Mouse (Mus musculus) kidney, adult 8-10 months (tissue): Measurements from ENCODE around the gene Zg16.
A peak's percentile ranks its signal among the peaks of the same experiment; 100 is the strongest.

Experiments
- DNase-seq, 2 experiments: peaks; one replicate each; pipeline ENCODE4 v3.0.0; 2022

Zg16 gene

DNA sequence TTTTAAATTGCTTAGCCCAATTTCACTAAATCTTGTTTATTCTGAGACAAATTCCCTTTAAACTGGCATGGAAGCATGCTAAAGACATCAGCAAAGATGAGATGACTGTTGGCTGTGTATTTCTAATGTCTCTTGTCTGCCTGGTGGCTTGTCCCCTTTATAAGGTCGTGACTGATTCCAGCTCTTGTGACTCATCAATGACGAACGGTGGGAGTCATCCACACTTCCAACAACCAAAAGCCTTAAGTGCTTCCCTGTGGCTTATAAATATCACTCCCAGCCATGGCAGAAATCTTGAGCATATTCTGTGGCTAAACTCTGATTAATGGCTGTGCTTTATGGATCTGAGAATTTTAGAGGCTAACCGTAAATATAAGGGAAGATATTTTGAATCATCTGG, 20.8 kb downstream of the Zg16 start:
- DNase-seq: no peak

DNA sequence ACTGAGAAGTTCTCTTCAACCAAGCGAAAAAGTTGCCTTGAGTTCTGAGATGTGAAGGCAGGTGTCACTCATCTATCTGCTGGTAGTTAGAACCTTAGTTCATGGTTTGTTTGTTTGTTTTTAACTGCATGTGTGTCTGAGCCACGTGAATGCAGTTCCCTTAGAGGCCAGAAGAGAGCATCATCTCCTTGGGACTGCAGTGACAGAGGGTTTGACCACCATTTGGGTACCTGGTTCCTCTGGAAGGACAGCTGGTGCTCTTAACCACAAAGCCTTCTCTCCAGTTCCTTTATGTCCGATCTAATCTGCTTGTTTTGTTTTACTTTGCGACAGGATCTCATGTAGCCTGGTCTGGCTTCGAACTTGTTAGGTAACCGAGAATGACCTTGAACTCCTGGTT, 21.6 kb downstream of the Zg16 start:
- DNase-seq: no peak

DNA sequence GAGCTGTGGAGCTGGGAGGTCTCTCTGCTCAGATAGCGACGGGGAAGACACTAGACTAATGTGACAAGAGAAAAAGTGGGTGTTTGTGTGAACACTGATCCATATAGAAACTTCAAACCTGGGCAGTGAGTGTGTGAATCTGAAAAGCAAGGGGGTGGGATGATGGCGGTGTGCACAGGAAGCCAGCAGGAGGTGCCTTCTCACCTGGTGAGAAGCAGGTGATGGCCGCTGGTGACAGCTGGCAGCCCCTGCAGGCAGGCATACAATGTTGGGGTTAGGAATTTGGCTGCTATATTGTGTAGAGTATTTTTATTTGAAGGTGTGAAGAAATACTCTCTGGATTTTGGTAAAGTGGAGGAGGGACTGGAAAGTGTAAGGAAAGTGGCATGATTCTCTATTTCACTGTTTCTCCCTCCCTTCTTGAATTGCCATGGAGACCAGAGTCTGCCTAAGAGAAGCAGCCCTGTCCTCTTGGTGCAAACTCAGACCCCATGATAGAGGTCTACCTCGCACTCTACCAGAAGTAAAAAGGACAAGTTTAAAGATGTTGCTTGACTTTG, 32.0 kb downstream of the Zg16 start:
- no peak for DNase-seq

DNA sequence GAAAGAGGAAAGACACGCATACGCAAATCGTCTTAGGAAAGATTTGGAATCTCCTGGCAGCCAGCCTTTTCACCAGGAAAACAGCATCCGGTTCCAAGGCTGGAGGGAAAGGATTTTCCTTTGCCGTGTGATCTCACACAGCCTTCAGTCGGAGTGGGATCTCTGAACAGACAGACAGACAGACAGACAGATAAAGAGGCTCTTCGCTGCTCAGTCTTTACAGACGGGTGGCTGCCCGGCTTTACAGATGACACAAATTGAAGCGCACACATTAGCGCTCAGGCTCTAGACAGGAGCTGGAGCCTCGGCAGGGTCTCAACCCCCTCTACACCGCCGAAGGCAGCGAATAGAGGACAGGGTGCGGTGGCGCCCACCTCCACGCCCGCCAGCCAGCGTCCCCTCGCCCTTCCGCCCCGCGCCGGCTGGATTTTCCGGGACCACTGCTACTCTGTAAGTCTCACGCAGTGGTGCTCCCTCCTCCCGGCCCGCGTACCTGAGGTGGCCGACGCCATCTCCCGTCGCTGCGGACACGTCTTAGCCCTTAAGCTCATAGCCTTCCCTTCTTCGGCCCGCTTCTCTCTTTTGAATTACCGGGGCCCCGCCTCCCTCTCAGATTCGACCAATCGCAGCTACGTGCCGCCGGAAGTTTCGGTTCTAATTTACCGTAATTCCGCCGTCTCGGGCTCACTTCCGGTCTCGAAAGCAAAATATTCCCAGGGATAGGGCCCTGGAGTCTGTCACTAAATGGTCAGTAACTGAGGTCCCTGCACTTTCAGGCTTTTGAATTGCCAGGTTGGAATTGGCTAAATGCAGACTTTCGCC, 45.1 kb downstream of the Zg16 start, which contains the start of gene Kif22:
TSS of gene Kif22 (minus strand) at position 621 of the 822 bp plus-strand sequence.
- peak; percentile 86 to 94 for DNase-seq

DNA sequence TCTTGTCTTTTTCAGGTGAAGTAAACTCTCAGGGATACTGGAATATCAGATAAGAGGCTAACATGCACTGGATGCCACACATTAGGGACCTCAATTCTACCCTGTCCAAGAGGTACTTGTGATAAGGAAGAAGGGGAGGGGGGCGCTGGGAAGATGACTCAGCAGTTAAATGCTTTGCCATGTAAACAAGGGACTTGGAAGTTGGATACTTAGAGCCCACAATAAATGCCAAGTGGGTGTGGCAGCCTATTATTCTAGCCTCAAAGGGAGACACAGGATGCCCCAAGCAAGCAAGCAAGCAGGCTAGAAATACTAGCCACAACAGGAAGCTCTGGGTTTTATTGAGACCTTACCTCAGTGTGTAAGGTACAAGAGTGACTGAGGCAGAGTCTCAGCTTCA, 55.9 kb downstream of the Zg16 start:
- no peak for DNase-seq

DNA sequence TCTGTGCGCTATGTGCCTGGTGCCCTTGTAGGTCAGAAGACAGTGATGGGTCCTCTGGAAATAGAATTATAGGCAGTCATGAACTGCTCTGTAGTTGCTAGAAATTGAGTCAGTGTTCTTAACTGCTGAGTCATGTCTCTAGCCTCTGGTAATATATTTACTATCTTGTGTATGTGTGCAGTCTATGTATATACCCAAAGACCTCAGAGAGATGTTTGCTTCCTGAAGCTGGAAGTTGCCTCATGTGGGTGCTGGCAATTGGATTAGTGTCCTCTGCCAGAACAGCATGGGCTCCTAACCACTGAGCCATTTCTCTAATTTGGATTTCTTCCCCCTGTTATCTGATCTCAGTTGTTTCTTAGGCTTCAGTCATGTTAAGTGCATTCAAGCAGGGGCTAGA, 57.0 kb downstream of the Zg16 start:
- no peak for DNase-seq

DNA sequence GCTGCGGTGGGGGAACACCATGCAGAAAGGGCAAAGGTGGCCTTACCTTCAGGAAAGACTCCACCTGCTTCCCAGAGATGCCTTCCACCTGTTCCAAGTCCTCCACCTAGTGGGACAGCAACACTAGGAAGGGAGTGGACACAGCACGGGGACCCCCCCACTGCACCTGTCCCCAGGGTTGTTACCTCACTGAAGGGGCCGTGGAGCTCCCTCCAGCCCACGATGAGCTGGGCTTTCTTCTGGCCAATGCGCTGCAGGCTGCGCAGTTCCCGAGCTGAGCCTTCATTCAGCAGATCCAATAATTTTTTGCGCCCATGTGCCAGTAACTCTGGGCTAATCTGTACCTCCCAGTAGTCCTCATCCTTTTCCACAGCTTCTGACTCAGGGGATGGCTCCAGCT, 59.2 kb downstream of the Zg16 start:
- DNase-seq: no peak

DNA sequence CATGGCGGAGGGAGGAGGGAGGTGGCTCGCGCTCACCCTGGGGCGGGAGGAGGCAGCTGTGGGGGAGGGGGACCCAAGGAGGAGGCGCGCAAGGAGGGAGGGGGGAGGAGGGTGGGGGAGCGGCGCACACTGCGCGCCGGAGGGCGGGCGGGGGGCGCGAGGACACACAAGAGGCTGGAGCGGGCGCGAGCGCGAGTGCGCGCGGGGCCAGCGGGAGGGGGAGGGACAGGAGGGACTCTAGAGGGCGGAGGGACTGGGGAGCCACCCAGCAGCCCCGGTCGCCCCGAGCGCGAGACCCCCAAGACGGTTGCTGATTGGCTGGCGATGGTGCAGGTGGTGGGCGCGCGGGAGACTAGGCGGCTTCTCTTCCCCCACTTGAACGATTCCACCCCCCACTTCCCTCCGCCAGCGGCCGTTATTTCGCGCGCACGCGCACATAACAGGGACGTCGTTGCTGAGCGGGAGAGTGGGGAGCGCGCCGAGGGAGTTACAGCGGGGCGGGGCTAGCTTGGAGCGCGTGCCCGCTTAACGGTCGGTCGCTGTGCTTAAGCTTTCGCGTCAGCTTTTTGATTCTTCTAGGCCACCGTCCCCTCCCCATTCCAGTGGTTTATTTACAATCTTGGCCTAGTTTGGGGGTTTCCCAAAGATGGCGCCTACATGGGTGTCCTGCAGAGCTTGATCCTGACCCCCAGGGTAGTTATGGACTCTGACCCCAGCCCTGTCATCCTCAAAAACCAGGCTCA, 60.0 kb downstream of the Zg16 start, which contains the start of gene Maz:
TSS of gene Maz (minus strand) at position 54 of the 743 bp plus-strand sequence.
- peak; percentile 99 to 100 for DNase-seq

DNA sequence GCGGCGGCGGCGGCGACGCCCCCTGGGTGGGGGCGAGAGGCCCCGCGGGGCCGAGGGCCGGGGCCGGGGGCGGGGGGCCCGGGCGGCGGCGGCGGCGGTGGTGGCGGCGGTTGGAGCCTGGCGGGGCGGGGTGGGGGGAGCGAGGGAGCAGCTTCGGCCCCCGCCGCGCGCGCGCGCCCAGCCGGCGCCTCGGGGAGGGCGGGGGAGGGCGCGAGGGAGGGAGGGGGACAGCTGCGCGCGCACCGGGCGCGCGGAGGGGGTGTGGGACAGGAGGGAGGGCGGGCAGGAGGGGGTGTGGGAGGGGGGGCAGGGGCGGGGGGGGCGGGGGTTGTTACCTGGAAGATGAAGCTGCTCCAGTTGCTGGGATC, 60.5 kb downstream of the Zg16 start:
- no peak for DNase-seq

DNA sequence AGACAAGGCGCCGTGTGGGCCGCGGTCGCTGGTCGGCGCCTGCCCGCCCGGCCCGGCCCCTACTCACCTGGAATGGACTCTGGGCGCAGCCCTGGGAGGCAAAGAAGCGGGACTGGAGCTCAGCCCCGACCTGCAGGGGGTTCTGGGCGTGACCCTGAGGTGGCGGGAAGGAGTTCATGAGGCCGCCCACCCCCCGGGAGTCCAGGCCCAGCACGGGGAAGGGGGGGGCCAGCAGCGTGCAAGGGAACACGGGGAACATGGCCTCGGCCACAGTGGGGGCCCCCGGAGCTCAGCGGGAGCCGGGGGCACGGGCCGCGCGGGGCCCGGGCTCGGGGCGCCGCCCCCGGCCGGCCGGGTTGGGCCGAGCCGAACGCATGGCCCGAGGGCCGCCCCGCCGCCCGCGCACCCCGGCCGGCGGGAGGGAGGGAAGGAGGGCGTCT, 60.9 kb downstream of the Zg16 start:
- DNase-seq: peak; percentile 74 to 78

DNA sequence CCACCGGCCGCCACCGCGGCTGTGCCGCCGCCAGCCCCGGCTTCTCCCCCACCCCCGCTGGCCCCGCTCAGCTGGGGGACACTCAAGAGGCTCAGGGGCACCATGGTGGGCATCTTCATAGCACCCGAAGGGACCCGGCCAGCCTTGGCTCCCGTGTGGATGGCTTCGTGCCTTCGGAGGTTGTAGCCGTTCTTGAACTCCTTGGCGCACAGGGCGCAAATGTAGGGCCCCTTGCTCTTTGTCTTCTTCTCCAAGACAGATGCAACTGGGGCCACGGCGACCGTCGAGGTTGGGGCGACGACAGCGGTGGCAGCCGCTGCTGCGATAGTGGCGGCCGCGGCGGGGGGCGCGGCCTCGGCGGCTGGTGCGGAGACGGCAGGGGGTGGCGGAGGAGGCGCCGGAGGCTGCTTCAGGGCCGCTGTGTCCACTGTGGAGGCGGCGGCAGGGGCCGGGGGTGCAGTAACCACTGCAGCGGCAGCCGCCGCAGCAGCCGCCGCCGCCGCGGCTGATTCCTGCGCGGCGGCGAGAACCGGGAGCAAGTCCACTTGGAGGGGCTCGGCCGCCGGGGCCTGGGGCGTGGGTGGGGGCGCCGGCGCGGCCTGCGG, 61.5 kb downstream of the Zg16 start:
- DNase-seq: no peak

DNA sequence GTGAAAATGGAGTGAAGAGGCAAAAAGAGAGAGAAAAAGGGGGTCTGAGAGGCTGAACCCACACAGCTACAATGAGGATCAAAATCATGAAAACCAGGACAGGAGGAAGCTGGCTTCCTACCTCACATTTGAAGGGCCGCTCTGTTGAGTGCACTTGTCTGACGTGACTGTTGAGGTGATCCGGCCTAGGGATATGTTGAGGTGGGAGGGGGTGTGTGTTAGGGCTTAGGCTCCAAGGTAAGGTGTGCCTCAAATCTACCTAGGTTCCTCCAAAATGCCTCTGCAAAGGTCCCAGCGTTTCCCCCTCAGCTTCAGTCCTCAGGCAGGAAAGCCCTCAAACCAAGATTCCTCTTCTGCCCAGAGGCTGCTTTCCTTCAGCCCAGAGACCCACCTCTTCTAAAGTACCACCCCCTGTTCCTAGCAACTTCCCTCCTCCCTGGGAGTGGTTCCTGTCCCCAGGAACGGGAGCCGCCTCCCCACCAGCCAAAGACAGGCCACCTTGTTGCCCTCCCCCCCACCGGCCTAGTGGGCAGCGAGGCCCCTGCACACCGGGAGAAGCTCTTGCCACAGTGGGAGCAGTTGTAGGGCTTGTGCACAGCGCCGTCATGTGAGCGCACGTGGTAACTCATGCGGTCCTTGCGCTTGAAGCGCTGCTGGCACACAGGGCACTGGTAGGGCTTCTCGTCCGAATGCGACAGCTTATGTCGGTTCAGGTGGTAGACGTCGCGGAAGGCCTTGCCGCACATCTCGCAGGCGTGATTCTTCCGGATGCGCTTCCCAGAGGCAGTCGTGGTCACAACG, 62.2 kb downstream of the Zg16 start:
- DNase-seq: peak; percentile 85 to 87

DNA sequence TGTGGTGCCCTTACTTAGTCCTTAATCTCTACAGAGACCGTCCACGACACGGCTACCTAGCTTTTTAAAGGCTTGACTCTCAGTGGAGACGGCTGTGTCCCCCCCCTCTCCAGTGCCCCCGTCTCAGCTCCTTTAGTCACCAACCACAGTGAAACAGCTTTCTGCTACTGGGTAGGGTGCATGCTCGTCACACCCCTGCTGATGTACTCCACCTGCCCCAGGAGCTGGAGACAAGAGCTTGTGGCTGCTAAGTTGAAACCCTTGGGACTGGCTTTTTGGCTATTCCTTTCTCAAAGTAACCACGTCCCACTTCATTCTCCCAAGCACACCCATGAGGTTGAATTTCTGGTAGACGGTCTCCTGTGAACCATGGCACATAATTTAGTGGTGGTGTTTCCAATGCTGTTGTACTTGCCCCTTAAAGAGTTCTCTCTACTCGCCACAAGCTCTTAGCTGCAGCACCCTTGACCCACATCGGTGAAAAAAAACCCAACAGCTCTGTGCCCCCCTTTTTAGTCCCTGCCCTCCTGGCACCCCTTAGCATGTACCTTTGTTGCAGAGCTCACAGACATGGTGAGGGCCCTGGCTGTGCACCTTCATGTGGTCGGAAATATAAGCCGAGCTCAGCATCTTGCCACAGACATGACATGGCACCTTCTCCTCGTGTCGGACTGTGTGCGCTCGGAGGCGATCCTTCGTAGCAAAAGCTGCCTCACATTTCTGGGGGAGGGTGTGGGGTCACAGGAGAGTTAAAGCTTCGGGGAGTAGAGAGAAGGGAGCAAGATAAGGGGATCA, 63.0 kb downstream of the Zg16 start:
- no peak for DNase-seq

DNA sequence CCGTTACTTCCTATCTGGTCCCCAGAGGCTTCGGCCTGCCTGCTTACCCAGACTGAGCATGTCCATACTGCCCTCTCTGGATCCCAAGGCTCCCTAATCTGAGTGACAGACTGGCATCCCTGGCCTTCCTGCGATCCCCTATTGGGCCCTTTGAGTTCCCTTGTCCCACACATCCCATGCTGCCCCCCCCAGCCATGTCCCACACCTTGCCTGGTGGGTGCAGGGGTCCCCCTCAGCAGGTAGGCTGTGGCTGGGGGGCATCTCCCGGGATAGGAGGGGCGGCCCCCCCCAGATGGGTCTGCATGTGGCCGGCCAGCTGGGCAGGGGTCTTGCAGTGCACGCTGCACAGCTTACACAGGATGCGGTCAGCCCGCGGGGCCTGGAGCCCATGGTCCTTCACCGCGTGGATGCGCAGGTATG, 63.8 kb downstream of the Zg16 start:
- no peak for DNase-seq

DNA sequence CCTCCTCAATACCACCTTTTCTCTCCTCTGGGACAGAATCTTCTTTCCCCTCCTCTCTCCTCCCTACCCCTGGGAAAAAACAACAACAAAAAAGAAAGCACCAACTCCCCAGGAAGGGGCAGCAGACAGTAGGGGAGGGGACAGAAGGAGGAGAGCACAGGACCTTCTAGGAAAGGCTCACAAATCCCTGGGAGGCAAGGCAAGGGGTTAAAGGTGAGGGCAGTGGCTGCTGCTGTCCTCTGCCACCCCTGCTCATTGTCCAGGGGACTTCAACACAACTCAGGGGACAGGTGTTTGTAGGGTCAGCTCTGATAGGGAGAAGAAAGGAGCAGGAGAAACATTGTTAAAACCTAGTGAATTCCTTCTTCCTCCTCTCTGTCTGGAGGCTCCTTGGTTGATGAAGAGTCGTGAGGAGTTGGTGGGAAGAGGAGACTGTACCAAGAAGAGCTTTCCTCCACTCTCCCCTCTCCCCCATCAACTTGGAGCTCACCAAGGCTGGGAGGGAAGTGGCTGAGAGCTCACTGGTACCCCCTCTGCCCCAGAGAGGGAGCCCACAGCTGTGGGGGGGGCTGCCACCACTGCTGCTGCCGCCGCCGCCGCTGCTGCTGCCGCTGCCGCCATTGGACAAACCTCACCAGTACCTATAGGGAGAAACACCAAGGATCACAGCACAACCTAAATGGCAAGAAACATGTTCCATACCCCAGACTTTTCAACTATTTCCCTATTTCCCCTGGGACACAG, 64.4 kb downstream of the Zg16 start:
- no peak for DNase-seq

DNA sequence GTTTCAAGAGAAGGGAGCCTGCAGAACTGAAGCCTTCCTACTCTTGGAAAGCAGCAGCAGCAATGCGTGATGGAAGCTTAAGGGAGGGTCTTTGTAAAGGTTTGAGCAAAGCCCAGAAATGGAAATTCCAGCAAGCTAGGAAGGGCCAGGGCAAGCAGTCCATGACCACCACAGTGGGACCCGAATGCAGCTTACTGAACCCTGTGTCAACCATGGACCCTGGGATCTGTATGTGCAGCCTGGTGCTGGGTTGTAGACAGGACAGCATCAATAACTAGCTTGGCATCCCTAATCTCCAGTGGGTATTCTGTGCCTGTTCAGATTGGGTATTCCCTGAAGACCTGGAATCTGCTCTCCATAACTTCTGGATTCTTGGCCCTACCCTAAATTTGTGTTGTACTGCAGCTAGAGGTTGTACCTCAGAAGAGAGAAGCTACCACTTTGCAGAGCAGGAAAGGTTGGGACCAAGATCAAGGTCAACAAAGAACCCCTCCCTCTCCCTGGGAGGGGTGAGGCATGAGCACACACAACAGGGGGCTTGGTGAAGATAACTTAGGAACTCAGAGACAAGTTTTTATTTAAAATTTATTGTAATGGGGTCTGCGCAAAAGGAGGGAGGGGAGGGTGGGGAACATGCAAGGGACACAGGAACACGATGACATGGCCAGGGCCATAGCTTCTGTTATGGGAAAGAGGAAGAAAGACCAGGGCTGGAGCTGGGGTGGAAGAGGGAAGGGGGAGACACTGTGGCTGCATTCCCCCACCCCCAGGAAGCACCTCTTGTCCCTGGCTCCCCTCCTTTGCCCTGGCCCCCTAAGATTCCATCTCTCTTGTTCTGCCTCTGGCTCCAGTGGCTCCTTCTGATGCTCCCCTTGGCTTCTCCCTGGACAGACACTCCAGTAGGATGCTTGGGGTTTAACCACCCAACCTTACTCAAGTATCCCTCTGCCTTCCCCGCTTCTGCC, 65.3 kb downstream of the Zg16 start:
- no peak for DNase-seq

DNA sequence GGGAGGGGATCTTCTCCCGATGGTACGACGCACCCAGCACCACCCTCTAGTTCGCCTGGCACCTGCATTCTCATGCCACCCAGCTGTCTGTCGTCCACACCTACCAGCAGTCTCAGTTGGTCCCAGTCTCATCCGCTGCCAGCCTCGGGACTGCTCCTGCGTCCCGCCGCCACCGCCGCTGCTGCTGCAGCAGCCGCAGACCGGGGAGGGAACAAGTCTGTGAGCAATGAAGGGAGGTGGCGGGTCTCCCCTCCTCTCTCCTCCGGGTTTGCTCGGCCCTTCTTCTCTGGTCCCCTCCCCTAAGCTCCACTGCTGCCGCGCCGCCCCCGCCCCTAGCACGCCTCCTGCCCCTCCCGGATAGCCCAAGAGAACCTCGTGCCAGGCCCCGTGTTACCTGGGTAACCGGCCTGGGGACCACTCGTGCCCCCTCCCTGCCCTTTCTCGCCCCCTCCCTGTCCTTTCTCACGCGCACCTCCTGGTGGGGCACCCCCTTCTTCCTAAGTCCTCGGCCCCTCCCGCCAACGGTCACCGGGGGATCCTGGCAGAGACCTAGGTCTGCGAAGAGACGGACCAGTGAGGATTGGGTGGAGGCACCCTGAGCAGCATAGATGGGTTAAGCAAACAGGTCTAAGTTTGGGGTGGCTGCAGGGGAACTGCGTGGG, 66.1 kb downstream of the Zg16 start, which contains the start of the genes Gm42742 and Prrt2:
TSS of gene Gm42742 (minus strand) at position 197 of the 662 bp plus-strand sequence.
TSS of gene Prrt2 (minus strand) at position 311 of the 662 bp plus-strand sequence.
- no peak for DNase-seq

DNA sequence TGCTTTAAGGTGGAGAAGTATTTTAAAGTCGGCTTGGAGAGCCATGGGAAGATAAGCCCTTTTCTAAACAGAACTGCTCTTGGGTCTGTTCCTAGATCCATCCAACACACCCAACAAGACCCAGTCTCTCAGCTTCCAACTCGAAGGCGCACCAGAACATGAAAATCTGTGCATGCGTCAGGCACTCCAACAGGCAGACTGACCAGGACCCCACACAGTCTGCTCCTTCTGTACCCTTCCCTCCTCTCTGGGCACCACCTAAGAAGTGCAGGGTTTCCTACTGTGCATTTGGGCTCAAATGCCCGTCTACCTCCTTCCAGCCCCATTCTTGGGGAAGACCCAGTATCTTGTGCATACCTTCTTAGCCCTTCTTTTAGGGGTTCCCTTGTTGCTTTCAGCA, 66.6 kb downstream of the Zg16 start:
- no peak for DNase-seq

DNA sequence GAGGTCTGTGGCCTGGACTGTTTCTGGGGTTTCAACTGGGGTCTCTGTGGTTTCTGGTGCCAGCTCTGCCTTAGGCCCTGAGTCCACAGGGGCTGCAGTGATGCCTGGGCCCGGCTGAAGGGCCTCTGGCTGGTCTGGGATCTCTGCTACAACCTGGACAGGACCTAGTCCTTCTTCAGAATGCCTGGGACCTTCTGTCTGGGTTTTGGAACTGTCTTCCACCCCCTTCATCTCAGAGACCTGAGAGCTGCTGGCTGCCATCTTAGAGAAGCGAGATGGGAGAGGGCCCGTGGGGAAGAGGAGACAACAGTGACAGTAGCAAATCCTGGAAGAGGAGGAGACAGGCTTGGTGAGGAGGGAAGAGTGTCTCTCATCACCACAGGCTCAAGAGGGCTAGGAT, 67.1 kb downstream of the Zg16 start:
- DNase-seq: no peak
